Mouse (Mus musculus): Measurements from ENCODE around the gene Pir. TPM values are rescaled to one million over a fixed set of nuclear protein-coding genes. Genes with fewer than 3 reads are reported as not detected.

The Pir gene
- total and polyA plus RNA-seq, 3 experiments = not detected

DNA sequence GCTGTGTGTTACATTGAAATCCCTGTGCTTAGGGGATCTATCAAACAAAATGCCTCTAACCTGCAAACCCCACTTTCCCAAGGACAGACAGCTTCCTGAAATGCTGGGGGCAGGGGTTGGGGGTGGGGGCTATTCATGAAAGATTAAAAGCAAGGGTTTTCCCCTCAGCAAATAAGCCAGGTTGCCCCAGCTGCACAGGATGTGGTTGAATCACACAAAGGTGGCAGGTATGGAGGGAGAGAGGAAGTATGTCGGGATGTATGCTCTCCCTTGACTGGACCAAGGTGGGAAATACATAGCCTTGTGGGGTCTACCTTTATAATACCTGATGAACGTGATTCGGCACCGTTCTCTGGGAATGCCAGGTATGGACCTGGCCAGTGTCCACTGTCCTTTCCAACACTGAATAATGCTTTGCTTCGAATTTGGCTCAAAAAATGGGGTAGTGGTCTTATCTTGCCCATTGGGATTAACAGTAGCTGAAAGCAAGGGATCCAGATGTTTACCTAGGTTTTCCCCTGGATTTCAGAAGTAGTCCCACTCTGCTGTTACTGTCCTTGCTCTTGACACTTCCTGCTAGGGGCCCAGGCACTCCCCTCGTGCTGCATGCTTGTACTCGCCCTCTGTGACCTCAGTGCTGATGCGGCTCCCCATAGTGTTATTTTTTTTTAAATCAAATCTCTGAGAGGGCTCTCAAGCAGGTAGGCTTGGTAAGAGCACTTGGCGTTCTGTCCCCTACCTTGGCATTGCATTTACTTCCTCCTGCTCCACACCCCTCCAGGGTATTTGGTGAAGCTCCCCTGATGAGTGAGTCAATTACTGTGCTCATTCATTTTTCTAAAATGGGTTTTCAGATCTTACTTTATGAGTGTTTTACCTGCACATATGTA lies 137.2 kb downstream of the Pir start:
- Histone ChIP-seq H3K27ac (ENCODE audit: insufficient read depth, low read depth) (no peak overlapping the region), H3K9me3 (replicated peaks; ENCODE audit: low read length) (no peaks in the 10 kb centered on the region), H3K36me3 (replicated peaks in 1 of 2; ENCODE audit: control insufficient read depth in 1 of 2, insufficient read depth in 1 of 2, low read length in 1 of 2) (no peaks in the 10 kb centered on the region), H3K79me2 (replicated peaks; ENCODE audit: control insufficient read depth, extremely low read depth, insufficient read depth, poor library complexity, severe bottlenecking) (no peaks in the 10 kb centered on the region), H3K4me2 (ENCODE audit: insufficient read depth, low read depth, poor library complexity, severe bottlenecking) (no peak overlapping the region), H3K4me1 (ENCODE audit: control insufficient read depth in 1 of 2, insufficient read depth in 2 of 2) (peaks cover 5 to 19% of the 10 kb centered on the region in 2 experiments; a peak in 3 of 4 replicates), H3K4me3 (replicated peaks in 1 of 3; ENCODE audit: low read depth in 2 of 3, low read length in 2 of 3, poor library complexity in 1 of 3) (no peak overlapping the region), H3K27me3 (replicated peaks) (no peaks in the 10 kb centered on the region), H3K9ac (ENCODE audit: insufficient read depth, low read depth) (no peak overlapping the region)
- TF ChIP-seq MYC (IDR thresholded peaks at IDR 0.05; ENCODE audit: low read depth, low read length) = no peak
- no peak for TF ChIP-seq POLR2A (IDR thresholded peaks at IDR 0.05; ENCODE audit: low read depth, low read length)
- no peak for TF ChIP-seq ZNF384 (IDR thresholded peaks at IDR 0.05; ENCODE audit: low read depth, low read length)
- TF ChIP-seq GABPA (IDR thresholded peaks at IDR 0.05; ENCODE audit: insufficient replicate concordance, low read depth, low read length) = no peak
- dilution Hi-C loops (cut with MboI; ENCODE audit: extremely low pct_ligation_motif_present, extremely low pct_unique_long_range_greater_than_20kb, low sequenced_read_pairs) = no loop called here
- no peak for DNase-seq (ENCODE audit: extremely low read depth)
- in situ Hi-C loops (cut with MboI; ENCODE audit: low pct_ligation_motif_present, low pct_unique_long_range_greater_than_20kb, low sequenced_read_pairs) = no loop called here

DNA sequence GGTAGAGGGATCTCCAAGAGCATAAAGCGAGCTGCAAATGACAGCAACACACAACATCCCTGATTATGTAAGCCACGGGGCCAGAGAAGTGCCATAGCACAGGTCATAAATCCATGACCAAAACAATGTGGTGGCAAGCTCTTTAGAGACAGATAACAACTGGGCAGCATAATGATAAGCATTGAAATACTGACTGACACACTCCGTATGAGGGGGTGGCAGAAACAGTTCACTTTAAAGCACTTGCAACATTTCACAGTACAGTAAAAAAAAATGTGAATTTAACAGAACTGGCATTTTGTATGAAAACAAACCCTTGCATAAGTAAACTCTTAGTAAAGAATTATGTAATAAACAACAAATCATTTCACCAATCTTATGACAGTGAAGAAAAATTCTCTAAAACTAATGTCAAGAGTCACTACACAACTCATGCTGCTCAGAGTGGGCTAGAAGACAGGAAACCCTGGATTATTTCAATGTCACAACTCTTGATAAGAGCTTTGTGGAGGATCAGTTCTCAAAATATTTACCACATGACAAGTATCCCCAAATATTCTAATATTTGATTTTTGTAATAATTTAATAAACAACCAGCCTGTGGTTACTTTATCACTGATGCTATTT lies 139.2 kb downstream of the Pir start:
- Histone ChIP-seq H3K4me3 (replicated peaks in 1 of 3; ENCODE audit: low read depth in 2 of 3, low read length in 2 of 3, poor library complexity in 1 of 3) (no peak overlapping the region), H3K79me2 (replicated peaks; ENCODE audit: control insufficient read depth, extremely low read depth, insufficient read depth, poor library complexity, severe bottlenecking) (no peaks in the 10 kb centered on the region), H3K4me1 (ENCODE audit: control insufficient read depth in 1 of 2, insufficient read depth in 2 of 2) (peaks cover 5 to 19% of the 10 kb centered on the region in 2 experiments; a peak in 3 of 4 replicates), H3K4me2 (ENCODE audit: insufficient read depth, low read depth, poor library complexity, severe bottlenecking) (no peak overlapping the region), H3K27me3 (replicated peaks) (no peaks in the 10 kb centered on the region), H3K9ac (ENCODE audit: insufficient read depth, low read depth) (no peak overlapping the region), H3K9me3 (replicated peaks; ENCODE audit: low read length) (no peaks in the 10 kb centered on the region), H3K36me3 (replicated peaks in 1 of 2; ENCODE audit: control insufficient read depth in 1 of 2, insufficient read depth in 1 of 2, low read length in 1 of 2) (no peaks in the 10 kb centered on the region), H3K27ac (ENCODE audit: insufficient read depth, low read depth) (no peak overlapping the region)
- in situ Hi-C loops (cut with MboI; ENCODE audit: low pct_ligation_motif_present, low pct_unique_long_range_greater_than_20kb, low sequenced_read_pairs) (no loop called here), dilution Hi-C loops (cut with MboI; ENCODE audit: extremely low pct_ligation_motif_present, extremely low pct_unique_long_range_greater_than_20kb, low sequenced_read_pairs) (no loop called here)
- TF ChIP-seq TBP (conservative IDR thresholded peaks at IDR 0.05; ENCODE audit: low read depth, low read length) (no peak), ETS1 (conservative IDR thresholded peaks at IDR 0.05; ENCODE audit: low read depth, low read length) (no peak), USF2 (conservative IDR thresholded peaks at IDR 0.05; ENCODE audit: low read depth, low read length) (no peak), RAD21 (IDR thresholded peaks at IDR 0.05; ENCODE audit: low read depth, low read length) (no peak), MAX (IDR thresholded peaks at IDR 0.05; ENCODE audit: low read length) (no peak), ZKSCAN1 (IDR thresholded peaks at IDR 0.05; ENCODE audit: borderline replicate concordance, low read depth, low read length) (no peak), MXI1 (IDR thresholded peaks at IDR 0.05; ENCODE audit: low read depth, low read length) (no peak), USF1 (IDR thresholded peaks at IDR 0.05; ENCODE audit: low read depth, low read length) (no peak), SIN3A (IDR thresholded peaks at IDR 0.05; ENCODE audit: low read length) (no peak), JUN (IDR thresholded peaks at IDR 0.05; ENCODE audit: insufficient read depth, low read depth, low read length) (no peak), CHD1 (IDR thresholded peaks at IDR 0.05; ENCODE audit: low read depth, low read length) (no peak), POLR2AphosphoS2 (IDR thresholded peaks at IDR 0.05; ENCODE audit: low read depth, low read length) (no peak), TCF12 (IDR thresholded peaks at IDR 0.05; ENCODE audit: low read depth, low read length) (no peak), MAFK (IDR thresholded peaks at IDR 0.05; ENCODE audit: insufficient replicate concordance, low read length) (no peak), JUND (conservative IDR thresholded peaks at IDR 0.05; ENCODE audit: low read depth, low read length) (no peak), MEF2A (IDR thresholded peaks at IDR 0.05; ENCODE audit: borderline replicate concordance, low read depth, low read length) (no peak), CTCF (conservative IDR thresholded peaks at IDR 0.05 in 1 of 2, IDR thresholded peaks at IDR 0.05 in 1 of 2; ENCODE audit: low read depth in 2 of 2, low read length in 2 of 2) (no peak), KAT2A (IDR thresholded peaks at IDR 0.05; ENCODE audit: insufficient replicate concordance, low read length) (no peak)
- DNase-seq (ENCODE audit: extremely low read depth) = no peak
